Mouse (Mus musculus): ENCODE results near the gene Pfdn5. TPM values are rescaled to one million over a fixed set of nuclear protein-coding genes. Genes with fewer than 3 reads are reported as not detected.
"Not testable (repeated sequence)": the region's sequence is repeated elsewhere in the genome, so short reads cannot be mapped to it uniquely, and the experiment has no call there.

Gene Pfdn5
- polyA plus RNA-seq, 1 experiment from 2014 or later, result 466 TPM

DNA sequence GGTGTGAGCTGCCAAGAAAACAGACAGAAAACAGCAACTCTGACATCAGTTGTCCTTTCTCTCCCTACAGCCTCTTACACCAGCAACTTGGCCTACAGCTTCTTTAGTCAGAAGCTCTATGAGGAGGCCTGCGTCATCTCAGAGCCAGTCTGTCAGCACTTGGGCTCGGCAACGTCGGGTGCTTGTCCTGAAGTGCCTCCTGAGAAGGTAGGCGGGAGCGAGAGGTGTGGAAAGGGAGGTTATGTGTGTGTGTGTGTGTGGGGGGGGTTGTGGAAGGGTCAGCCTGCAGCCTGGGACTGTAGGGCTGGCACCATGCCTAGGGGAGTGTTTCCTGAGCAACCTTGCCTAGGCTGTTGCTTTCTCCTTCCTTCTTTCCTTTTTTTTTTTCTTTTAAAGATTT, 23.4 kb upstream of the Pfdn5 start:
- no peak overlapping the region for H3K4me2 ChIP-seq
- no peaks in the 10 kb centered on the region for H3K36me3 ChIP-seq (replicated peaks)
- no peaks in the 10 kb centered on the region for H3K27me3 ChIP-seq (replicated peaks)
- 91% methylated on average over 6 of the region's 6 CpGs for WGBS
- no peaks in the 10 kb centered on the region for H3K4me1 ChIP-seq
- H3K9ac ChIP-seq, result no peak overlapping the region
- ATAC-seq (replicated peaks), result no peak
- no peak overlapping the region for H3K4me3 ChIP-seq
- H3K9me3 ChIP-seq, result no peaks in the 10 kb centered on the region
- no peak overlapping the region for H3K27ac ChIP-seq

DNA sequence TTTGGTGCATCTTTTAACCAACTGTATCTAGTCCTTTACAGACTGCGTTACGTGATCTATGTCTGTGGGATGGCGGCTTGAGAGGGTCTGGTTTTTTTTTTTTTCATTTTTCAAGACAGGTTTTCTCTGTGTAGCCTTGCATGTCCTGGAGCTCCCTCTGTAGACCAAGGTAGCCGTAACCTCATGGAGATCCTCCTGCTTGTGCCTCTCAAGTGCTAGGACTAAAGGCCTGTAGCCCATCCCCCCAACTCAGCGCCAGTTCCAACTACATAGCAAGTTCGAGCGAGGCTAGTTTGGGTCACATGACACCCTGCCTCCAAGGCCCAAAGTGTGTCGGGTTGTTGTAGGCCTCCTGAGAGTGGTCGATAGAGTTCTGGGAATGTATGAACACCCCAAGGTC, 17.2 kb upstream of the Pfdn5 start:
- no peaks in the 10 kb centered on the region for H3K9me3 ChIP-seq
- H3K4me3 ChIP-seq, result no peak overlapping the region
- H3K36me3 ChIP-seq (replicated peaks), result no peaks in the 10 kb centered on the region
- no peaks in the 10 kb centered on the region for H3K4me1 ChIP-seq
- no peak for ATAC-seq (replicated peaks)
- no peak overlapping the region for H3K9ac ChIP-seq
- WGBS, result 90% methylated on average over 9 of the region's 9 CpGs
- H3K4me2 ChIP-seq, result no peak overlapping the region
- no peak overlapping the region for H3K27ac ChIP-seq
- H3K27me3 ChIP-seq (replicated peaks), result no peaks in the 10 kb centered on the region

- H3K36me3 ChIP-seq (replicated peaks), result no peaks in the 10 kb centered on the region
- WGBS, result 92% methylated on average over 10 of the region's 10 CpGs
These were observed 15.7 kb upstream of the Pfdn5 start for GRCm38 (mm10) chr15:102310074-102310845.

GRCm38 (mm10) chr15:102311489-102311888, 14.4 kb upstream of the Pfdn5 start:
- Histone ChIP-seq H3K4me2 (no peak overlapping the region), H3K4me3 (no peak overlapping the region), H3K36me3 (replicated peaks) (no peaks in the 10 kb centered on the region), H3K9ac (no peak overlapping the region), H3K27ac (no peak overlapping the region), H3K27me3 (replicated peaks) (no peaks in the 10 kb centered on the region), H3K4me1 (no peaks in the 10 kb centered on the region), H3K9me3 (no peaks in the 10 kb centered on the region)
- ATAC-seq (replicated peaks), result no peak

More at GRCm38 (mm10) chr15:102310074-102310845, 15.7 kb upstream of the Pfdn5 start:
- Histone ChIP-seq H3K9ac (no peak overlapping the region), H3K4me2 (no peak overlapping the region), H3K27me3 (replicated peaks) (no peaks in the 10 kb centered on the region), H3K27ac (no peak overlapping the region), H3K9me3 (no peaks in the 10 kb centered on the region), H3K4me3 (no peak overlapping the region), H3K4me1 (no peaks in the 10 kb centered on the region)
- ATAC-seq (replicated peaks), result no peak

- Histone ChIP-seq H3K36me3 (replicated peaks) (no peaks in the 10 kb centered on the region), H3K9me3 (no peaks in the 10 kb centered on the region), H3K4me1 (no peaks in the 10 kb centered on the region), H3K9ac (no peak overlapping the region), H3K27ac (no peak overlapping the region), H3K27me3 (replicated peaks) (no peaks in the 10 kb centered on the region), H3K4me2 (no peak overlapping the region), H3K4me3 (no peak overlapping the region)
- ATAC-seq (replicated peaks), result no peak
- 94% methylated on average over 8 of the region's 8 CpGs for WGBS
These were observed 10.6 kb upstream of the Pfdn5 start for GRCm38 (mm10) chr15:102315292-102315691.

DNA sequence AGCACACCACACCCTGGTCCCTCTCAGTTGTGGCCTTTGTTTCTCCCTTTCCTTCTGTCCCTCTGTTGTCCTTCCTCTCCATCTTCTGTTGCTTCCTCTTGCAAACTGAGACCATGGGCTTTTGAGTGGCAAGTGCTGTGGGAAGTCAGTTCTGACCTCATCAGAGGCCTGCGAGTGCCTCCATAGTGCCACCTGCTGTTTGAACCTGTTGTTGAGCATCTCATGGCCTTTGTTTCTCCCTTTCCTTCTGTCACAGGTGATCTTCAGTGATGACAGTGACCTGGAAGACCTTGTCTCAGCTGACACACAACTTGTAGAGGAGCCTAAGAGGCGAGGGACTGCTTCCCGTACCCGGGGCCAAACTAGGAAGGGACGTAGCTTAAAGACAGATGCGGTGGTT, 9.7 kb upstream of the Pfdn5 start:
- H3K4me1 ChIP-seq, result no peaks in the 10 kb centered on the region
- no peak overlapping the region for H3K4me3 ChIP-seq
- H3K9ac ChIP-seq, result no peak overlapping the region
- no peaks in the 10 kb centered on the region for H3K27me3 ChIP-seq (replicated peaks)
- H3K36me3 ChIP-seq (replicated peaks), result no peaks in the 10 kb centered on the region
- H3K4me2 ChIP-seq, result no peak overlapping the region
- H3K9me3 ChIP-seq, result no peaks in the 10 kb centered on the region
- 88% methylated on average over 6 of the region's 6 CpGs for WGBS
- no peak overlapping the region for H3K27ac ChIP-seq
- no peak for ATAC-seq (replicated peaks)

DNA sequence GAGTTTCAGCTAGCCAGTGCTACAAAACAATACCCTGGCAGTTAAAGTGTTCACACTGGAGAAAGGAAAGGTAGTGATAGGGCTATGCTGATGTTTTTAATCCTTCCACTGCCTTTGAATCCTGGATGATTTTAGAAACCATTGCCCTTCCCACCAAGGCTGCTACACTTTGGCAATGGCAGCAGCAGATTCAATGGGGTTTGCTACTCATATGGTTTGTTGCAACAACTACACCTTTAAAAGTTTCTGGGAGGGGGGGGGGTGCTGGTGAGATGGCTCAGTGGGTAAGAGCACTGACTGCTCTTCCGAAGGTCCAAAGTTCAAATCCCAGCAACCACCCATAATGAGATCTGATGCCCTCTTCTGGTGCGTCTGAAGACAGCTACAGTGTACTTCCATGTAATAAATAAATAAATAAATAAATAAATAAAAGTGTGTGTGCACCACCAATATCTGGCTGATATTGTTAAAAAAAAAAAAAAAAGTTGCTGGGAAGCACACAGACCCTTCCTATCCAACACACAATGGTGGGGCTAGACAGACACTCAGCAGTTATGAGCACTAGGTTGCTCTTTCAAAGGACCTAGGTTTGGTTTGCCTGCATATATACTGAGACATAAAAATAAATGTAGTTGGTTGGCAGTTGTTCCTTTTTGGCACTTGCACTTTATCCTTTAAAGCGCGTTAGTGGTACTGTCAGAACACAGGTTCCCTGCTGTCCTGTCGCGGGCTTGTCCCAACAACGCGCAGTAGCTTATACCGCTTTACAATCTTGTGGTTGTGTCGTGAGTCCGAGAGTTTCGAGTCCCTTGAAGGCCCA, 1.1 kb upstream of the Pfdn5 start:
- no peak for ATAC-seq (replicated peaks)
- Histone ChIP-seq H3K27me3 (replicated peaks) (no peaks in the 10 kb centered on the region), H3K4me2 (peak overlapping the region; percentile 76), H3K4me1 (peaks cover 13% of the 10 kb centered on the region), H3K9me3 (no peaks in the 10 kb centered on the region), H3K4me3 (no peak overlapping the region), H3K27ac (no peak overlapping the region), H3K9ac (no peak overlapping the region), H3K36me3 (replicated peaks) (peaks cover 8% of the 10 kb centered on the region; the same call in 1 of the 2 replicates)
- WGBS, result 73% methylated on average over 12 of the region's 12 CpGs

- Histone ChIP-seq H3K9ac (peak overlapping the region; percentile 90), H3K27me3 (replicated peaks) (no peaks in the 10 kb centered on the region), H3K4me2 (peak overlapping the region; percentile 76), H3K36me3 (replicated peaks) (peaks cover 20% of the 10 kb centered on the region; the same call in 1 of the 2 replicates), H3K27ac (0 out of 2 replicates have a peak overlapping the region, but pooled peaks have one; percentile 80), H3K9me3 (no peaks in the 10 kb centered on the region), H3K4me3 (peak overlapping the region; percentile 90), H3K4me1 (peaks cover 18% of the 10 kb centered on the region)
- 70% methylated on average over 8 of the region's 8 CpGs for WGBS
- ATAC-seq (replicated peaks), result no peak
These were observed 976 bp downstream of the Pfdn5 start for GRCm38 (mm10) chr15:102326892-102327291.

DNA sequence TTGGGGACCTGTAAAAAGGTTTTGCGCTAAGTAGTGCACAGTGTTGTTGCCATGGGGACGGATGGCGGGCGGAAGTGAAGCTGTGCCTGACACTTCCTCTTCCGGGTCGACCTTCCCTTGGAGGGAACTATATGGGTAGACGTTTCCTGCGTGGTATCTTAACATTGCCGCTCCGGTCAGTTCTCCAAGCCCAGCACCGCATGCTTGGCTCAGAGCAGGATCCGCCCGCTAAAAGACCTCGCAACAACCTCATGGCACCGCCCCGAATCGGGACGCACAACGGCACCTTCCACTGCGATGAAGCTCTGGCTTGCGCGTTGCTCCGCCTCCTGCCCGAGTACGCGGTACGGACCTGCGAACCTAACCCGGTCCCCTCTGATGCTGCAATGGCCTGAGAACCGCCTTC, 5.7 kb downstream of the Pfdn5 start, which contains the start of gene Myg1:
Myg1 (plus strand) TSS at position 100 of the 406 bp plus-strand sequence.
- peak; percentile 96 for ATAC-seq (replicated peaks)

DNA sequence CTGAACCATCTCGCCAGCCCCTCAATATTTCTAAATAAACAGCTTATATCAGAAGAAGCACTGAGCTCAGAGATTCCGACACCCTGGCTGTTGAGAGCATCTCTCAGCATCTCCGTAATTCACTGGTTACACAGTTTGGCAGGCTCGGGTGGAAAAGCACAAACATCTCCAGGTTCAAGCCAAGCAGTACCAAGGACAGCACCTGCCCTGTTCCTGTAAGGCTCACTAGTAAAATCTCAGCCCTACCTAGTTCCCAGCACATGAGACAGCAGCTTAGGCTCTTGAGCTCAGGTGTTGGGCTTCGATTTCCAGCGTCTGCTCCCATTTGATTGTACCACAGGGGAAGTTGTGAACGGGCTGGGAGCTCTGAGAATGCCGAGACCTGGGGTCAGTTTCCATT, 9.3 kb downstream of the Pfdn5 start:
- Histone ChIP-seq H3K27me3 (replicated peaks) (no peaks in the 10 kb centered on the region), H3K4me3 (no peak overlapping the region), H3K4me2 (no peak overlapping the region), H3K27ac (no peak overlapping the region), H3K36me3 (replicated peaks) (peaks cover 37% of the 10 kb centered on the region), H3K9ac (no peak overlapping the region), H3K4me1 (peaks cover 20% of the 10 kb centered on the region), H3K9me3 (no peaks in the 10 kb centered on the region)
- WGBS, result 93% methylated on average over 8 of the region's 8 CpGs
- ATAC-seq (replicated peaks), result no peak

More for the DNA sequence above, 5.7 kb downstream of the Pfdn5 start, which contains the start of gene Myg1:
- no peaks in the 10 kb centered on the region for H3K9me3 ChIP-seq
- H3K9ac ChIP-seq, result peak within 1 kb of the TSS; percentile 67
- peak within 1 kb of the TSS; percentile 75 for H3K27ac ChIP-seq
- no peaks in the 10 kb centered on the region for H3K27me3 ChIP-seq (replicated peaks)
- H3K4me3 ChIP-seq, result peak within 1 kb of the TSS; percentile 78
- H3K4me2 ChIP-seq, result peak within 1 kb of the TSS; percentile 82
- H3K4me1 ChIP-seq, result peaks cover 28% of the 10 kb centered on the region
- 0% methylated on average over 30 of the region's 30 CpGs for WGBS
- H3K36me3 ChIP-seq (replicated peaks), result peaks cover 43% of the 10 kb centered on the region

DNA sequence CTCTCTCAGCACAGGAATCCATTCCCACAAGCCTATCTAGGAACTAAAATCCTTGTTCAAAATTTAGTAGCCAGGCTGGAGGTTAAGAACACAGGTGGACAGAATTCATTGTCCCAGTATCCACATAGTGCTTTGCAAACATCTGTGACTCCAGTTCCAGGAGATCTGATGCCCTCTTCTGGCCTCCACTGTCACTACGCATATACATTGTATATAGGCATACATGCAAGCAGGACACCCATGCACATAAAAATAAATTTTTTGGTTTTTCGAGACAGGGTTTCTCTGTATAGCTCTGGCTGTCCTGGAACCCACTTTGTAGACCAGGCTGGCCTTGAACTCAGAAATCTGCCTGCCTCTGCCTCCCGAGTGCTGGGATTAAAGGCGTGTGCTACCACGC, 10.0 kb downstream of the Pfdn5 start:
- H3K4me3 ChIP-seq; H3K4me2 ChIP-seq; H3K9me3 ChIP-seq; H3K27ac ChIP-seq; ATAC-seq (replicated peaks); H3K9ac ChIP-seq; H3K27me3 ChIP-seq (replicated peaks): not testable (repeated sequence)
- H3K36me3 ChIP-seq (replicated peaks), result peaks cover 30% of the 10 kb centered on the region
- WGBS, result 95% methylated on average over 5 of the region's 5 CpGs
- H3K4me1 ChIP-seq, result peaks cover 19% of the 10 kb centered on the region

DNA sequence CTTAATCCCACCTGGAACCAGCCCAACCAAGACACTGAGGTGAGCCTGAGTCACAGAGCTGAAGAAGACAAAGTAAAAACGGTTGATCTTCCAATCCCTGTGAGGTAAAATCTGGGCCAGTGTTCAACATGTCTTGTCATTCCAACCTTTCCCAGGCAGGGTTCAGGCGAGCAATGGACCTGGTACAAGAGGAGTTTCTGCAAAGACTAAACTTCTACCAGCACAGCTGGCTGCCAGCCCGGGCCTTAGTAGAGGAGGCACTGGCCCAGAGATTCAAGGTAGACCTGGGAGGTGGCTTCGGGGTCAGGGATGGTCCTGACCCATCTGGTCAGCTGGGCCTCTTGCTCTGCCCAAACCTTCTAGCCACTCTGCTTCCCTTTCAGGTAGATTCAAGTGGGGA, 11.0 kb downstream of the Pfdn5 start:
- Histone ChIP-seq H3K27ac (no peak overlapping the region), H3K4me2 (no peak overlapping the region), H3K9me3 (no peaks in the 10 kb centered on the region), H3K36me3 (replicated peaks) (peaks cover 29% of the 10 kb centered on the region), H3K4me3 (no peak overlapping the region), H3K4me1 (peaks cover 14% of the 10 kb centered on the region), H3K27me3 (replicated peaks) (no peaks in the 10 kb centered on the region), H3K9ac (no peak overlapping the region)
- no peak for ATAC-seq (replicated peaks)
- 87% methylated on average over 4 of the region's 4 CpGs for WGBS

Data from midbrain, embryonic 15.5 days (tissue).